Mouse (Mus musculus) 3T3-L1 (cell line): ENCODE measurements around the gene Gm20388.

Source experiments
- DNase-seq: peaks from one replicate; pipeline ENCODE4 v3.0.0-alpha.2; 2015; ENCODE audit warnings: low read depth, low spot score

The Gm20388 gene

DNA sequence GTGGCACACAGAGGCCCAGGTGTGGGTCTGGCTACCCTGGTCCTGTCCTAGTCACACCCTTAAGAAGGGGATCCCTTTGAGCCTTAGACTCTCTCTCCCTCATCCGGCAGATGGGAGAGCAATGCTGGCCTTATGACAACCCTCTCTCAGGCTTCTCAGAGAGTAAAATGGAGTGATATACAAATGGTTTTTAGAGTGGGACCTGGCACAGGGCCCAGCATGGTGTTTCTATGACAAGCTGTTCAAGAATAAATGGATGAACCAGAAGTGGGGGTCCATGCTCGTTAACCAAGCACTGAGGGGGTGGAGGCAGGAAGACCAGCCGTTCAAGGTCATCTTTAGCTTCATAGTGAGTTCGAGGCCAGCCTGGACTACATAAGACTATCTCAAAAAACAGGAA is 4281.6 kb downstream of the Gm20388 start:
- DNase-seq: no peak

DNA sequence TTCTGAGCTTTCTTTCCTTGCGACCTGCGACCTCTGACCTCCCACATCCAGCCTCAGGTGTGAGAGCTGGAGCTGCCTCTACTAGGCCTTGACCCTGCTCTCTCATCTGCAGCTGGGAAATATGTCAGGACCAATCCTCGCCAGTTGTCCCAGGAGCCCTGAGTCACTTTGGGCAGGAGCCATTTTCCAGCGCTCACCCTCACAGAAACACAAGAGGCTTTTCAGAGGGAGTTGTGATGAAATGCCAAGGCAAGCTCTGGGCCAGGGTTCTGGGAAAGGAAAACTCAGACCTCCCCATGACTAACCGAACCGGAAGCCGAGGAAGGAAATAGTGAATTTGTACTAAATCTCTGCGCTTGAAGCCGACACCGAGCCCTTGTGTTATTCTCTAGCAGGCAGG is 4282.3 kb downstream of the Gm20388 start:
- DNase-seq: peak; percentile 98

DNA sequence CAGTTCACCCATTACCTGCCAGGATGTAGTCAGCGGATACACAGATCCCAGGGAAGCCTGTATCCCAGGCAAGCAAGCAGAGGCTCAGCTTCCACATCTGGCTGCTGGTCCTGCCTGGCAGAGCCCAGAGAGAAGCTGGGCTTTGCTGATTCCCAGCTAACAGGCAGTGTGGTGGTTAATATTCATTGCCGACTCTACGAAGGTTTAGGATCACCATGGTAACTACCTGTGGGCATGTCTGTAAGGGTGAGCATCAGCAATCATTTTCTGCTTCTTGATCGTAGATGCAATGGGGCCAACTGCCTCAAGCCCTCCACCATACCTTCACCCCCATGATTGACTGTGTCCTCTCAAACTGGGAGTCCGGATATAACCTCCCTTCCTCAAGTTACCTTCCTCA is 4283.4 kb downstream of the Gm20388 start:
- no peak for DNase-seq

DNA sequence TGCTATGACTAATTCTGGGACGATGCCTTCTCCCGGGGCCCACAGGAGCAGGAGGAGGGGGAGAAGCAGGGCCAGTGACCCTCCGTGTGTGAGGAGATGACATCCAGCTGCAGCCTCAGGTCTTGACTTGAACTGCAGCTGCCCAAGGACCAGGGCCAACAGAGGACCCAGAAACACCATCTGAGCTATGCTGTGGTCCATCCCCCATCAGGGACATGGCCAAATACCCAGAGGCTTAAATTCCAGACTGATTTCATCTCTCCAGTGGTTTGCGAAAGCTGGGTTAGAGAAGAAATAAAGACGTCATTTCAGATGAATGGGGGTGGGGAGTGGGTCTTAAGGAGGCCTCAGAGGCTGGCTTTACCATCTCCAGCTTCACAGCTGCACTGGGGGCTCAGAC is 4285.6 kb downstream of the Gm20388 start:
- peak; percentile 97 for DNase-seq

- DNase-seq: no peak
These were observed 4286.2 kb downstream of the Gm20388 start for GRCm38 (mm10) chr8:124196797-124197196.

GRCm38 (mm10) chr8:124198230-124198629 is 4287.6 kb downstream of the Gm20388 start:
- no peak for DNase-seq

GRCm38 (mm10) chr8:124200400-124200799 is 4289.8 kb downstream of the Gm20388 start:
- DNase-seq: peak; percentile 59

- DNase-seq: no peak
These were observed 4291.1 kb downstream of the Gm20388 start for GRCm38 (mm10) chr8:124201706-124202105.

DNA sequence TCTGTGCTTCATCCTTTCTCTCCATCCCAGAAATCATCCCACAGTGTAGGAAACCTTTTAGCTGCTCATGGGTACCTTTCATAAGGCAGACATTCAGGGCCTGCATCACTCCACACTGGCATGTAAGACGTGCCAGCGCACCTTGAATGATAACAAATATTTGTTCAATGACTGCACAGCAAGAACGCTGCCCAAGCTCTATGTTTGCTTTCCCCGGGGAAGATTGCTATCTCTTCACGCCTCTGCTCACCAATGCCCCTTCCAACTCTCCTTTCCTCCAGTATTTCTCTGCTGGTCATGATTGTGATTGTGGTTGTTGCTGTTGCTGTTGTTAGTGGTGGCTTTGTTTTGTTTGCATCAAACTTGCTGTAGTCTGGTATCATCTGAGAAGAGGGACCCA is 4292.3 kb downstream of the Gm20388 start:
- no peak for DNase-seq

DNA sequence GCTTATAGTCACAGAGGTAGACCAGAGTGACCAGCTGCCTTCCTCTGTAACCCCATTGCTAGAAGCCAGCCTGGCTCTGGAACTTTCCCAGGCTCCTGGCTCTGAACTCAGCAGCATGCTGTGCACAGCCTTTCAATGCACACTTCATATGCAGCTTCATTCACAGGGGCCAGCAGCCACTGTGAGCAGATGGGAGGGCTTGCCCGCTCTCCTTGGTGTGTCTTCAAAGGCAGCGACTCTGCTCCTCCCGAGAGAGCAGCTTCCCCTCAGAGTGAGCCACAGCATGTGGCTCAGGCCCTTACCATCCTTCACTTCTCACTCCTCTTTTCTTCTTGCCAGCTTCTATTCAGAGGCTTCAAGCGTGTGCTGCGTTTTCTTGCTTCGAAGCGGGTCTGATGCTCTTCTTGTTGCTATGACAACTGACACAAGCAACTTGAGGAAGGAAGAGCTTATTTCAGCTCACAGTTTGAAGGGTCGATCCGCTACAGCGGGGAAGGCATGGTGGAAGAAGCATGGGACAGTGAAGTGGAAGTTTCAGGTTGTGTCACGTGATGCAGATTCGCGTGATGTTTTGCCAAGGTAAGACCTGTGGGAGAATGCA is 4293.5 kb downstream of the Gm20388 start:
- no peak for DNase-seq

GRCm38 (mm10) chr8:124212148-124212547 is 4301.5 kb downstream of the Gm20388 start:
- no peak for DNase-seq

- no peak for DNase-seq
These were observed 4306.3 kb downstream of the Gm20388 start for GRCm38 (mm10) chr8:124216951-124217350.

DNA sequence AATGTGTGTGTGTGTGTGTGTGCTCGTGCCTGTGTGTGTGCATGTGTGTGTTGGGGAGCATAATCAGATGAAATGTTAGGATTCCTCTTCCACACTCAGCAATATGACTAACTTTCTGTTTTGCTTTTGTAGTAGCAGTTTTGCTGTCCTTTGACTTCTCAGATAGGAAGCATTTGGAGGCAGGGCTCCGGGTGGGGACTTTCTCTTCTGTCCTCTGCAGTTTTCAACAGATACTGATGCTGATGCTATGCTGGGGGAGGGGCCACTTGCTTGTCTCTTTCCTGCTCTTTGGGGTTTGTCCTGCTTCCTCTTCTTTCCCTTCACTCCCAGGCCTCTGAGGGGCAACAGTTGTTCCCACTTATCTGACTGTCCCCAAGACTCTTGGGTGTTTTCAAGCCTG is 4319.2 kb downstream of the Gm20388 start:
- no peak for DNase-seq

GRCm38 (mm10) chr8:124230496-124231175 is 4320.0 kb downstream of the Gm20388 start:
- DNase-seq: no peak

DNA sequence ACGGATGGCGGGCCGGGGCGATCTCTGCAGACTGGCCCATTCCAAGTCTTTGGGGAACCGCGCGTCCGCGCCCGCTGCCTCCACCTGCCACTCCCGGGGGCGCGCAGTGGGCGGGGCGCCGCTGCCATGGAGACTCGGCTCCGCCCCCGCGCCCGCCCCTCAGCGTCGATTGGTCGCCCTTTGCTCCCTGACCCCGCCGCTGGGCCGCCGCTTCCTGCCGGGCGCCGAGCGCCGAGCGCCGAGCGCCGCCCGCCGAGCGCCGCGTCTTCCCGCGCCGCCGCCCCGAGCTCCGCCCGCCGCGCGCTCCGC is 4320.5 kb downstream of the Gm20388 start, which contains the start of gene Galnt2:
Gene Galnt2 (plus strand): TSS at position 216 of the 309 bp plus-strand sequence.
- peak; percentile 47 for DNase-seq

- DNase-seq: peak; percentile 24
These were observed 4321.0 kb downstream of the Gm20388 start for GRCm38 (mm10) chr8:124231485-124232279.

GRCm38 (mm10) chr8:124232280-124232600 is 4321.6 kb downstream of the Gm20388 start:
- DNase-seq: peak; percentile 21

DNA sequence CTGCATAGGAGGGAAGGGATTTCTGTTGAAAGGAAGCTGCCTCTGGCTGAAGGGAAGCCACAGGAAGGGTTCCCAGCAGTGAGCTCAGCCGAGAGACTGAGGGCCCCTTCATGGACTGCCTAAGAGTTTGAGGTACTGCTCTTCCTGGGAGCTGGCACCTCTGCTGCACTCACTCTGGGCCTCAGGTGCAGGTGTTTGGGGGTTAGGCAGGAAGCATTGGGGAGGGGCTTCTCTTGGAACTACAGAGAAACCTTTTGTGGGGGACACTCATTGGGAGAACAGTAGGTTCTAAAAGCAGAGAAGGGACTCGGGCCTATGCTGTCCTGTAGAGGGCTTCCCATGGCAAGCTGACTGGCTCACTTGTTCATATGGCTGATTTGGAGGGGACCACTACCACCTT is 4323.9 kb downstream of the Gm20388 start:
- DNase-seq: no peak

DNA sequence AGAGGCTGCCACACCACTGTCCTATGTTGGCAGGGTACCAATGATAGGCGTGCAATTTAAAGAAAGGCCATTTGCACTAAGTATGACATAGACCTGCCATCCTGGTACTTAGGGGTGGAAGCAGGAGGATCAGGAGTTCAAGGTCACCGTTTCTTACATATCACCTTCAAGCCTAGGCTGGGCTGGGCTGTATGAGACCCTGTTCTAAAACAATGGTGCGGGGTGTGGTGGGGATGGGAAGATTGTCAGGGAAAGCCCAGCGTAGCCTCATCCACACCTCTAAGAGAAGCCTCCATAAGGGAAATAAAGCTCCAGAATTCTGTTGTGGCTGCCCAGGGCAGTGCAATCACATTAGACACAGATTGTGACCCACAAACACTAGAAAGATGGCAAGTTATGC is 4324.9 kb downstream of the Gm20388 start:
- no peak for DNase-seq

GRCm38 (mm10) chr8:124239350-124239749 is 4328.7 kb downstream of the Gm20388 start:
- DNase-seq: no peak

DNA sequence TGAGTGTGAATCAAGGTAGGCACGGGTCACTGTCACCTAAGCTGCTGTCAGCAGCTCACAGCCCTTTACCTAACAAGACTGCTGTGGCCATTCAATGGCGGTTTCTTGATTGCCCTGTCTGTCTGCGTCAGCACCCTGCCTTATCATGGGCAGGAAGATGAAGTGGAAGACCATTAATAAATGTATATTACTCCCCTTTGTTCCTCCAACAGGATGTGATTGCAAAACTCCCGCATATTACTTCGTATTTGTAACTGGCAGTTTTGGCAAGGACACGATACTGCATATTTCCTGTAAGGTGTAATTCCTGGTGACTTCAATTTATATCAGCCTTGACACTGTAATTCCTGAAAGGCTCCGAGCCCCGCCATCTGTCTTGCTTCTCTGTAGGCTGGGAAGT is 4330.3 kb downstream of the Gm20388 start:
- DNase-seq: peak; percentile 30

GRCm38 (mm10) chr8:124242208-124242607 is 4331.6 kb downstream of the Gm20388 start:
- no peak for DNase-seq

- DNase-seq: no peak
These were observed 4332.3 kb downstream of the Gm20388 start for GRCm38 (mm10) chr8:124242913-124243312.
